Mouse (Mus musculus) lung, adult 2 months (tissue): ENCODE measurements around the gene Gm11238.
"Not testable (repeated sequence)": the region's sequence is repeated elsewhere in the genome, so short reads cannot be mapped to it uniquely, and the experiment has no call there.

ENCODE experiments used
- CTCF ChIP-seq: fragments of 200-500 bp; IDR thresholded peaks from 2 replicates; pipeline ENCODE4 v1.5.1; 2011; ENCODE audit warnings: mild to moderate bottlenecking, low read length, control low read depth; ENCODE audit not compliant: insufficient read depth
- POLR2A ChIP-seq: fragments of 200-500 bp; IDR thresholded peaks from 2 replicates; pipeline ENCODE4 v1.6.1; 2011; ENCODE audit warnings: low read depth, mild to moderate bottlenecking, control low read depth, low read length, borderline replicate concordance; ENCODE audit errors: extremely low read depth

GRCm38 (mm10) chr4:73637821-73638220 is 30.1 kb downstream of the Gm11238 start, which contains the start of gene Gm11236:
- TF ChIP-seq POLR2A, CTCF: not testable (repeated sequence)
